Mouse (Mus musculus) cerebellum, adult 18-20 months (tissue): ENCODE data around the gene Best3.

Experiments
- DNase-seq, 2 experiments: peaks; one replicate each; pipeline ENCODE4 v3.0.0; 2021

The Best3 gene

DNA sequence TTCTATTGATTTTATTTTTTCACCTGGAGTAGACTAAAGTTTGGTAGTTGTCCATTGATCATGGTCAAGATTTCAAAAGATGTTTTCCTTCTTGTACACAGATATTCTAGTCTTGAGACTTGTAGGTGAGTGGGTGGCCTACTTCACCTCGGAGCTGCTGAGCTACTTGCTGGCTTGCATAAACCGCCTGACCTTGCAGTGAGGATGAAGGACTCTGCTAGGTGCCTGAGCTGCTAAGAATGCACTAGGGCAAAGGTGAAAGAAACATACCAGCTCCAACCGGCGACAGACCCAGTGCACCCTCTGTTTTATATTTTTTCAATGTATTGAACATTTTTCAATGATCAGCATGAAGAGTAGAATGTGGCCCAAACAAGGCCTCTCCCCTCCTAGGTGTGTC, 5.8 kb upstream of the Best3 start:
- DNase-seq, result no peak

GRCm38 (mm10) chr10:116980888-116981287, 5.2 kb upstream of the Best3 start:
- no peak for DNase-seq

GRCm38 (mm10) chr10:116982526-116982925, 3.6 kb upstream of the Best3 start:
- DNase-seq, result no peak

GRCm38 (mm10) chr10:116984836-116985235, 1.3 kb upstream of the Best3 start:
- no peak for DNase-seq

DNA sequence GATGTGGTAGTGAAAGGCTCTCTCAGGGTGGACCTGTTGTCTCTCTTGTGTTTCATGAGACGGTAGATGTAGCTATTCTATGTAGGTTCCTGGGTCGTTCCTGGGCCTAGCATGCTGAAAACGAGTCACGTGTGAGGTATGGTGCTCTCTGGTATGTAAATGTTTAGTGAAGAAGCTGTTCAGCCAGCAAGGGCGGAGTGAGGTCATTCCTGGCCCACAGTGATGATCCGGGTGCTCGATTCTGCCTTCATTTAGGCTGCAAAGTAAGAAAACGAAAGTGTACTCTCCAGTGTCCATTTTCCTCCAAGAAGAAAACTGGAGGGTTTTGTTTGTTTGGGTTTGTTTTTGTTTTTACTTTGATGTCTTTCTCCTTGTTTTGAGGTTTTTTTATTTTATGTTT, 7.9 kb downstream of the Best3 start:
- DNase-seq, result no peak

DNA sequence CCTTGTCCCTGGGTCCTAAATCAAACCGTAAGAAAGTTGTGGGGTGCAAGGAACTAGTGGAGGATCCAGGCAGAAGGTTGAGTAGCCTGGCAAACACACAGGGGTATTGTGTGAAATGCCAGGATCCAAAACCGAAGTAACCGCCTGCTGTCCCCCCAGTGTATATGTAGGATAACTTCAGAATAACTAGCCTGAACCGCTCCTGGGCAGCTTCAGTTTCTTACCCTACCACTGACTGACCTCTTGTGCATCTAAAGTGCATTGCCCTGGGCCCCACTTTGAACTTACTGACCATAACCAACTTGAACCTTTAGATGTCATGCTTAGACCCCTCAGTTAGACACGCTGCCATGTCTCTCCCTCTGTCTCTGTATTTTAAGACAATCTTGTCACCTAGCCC, 9.0 kb downstream of the Best3 start:
- DNase-seq, result no peak

DNA sequence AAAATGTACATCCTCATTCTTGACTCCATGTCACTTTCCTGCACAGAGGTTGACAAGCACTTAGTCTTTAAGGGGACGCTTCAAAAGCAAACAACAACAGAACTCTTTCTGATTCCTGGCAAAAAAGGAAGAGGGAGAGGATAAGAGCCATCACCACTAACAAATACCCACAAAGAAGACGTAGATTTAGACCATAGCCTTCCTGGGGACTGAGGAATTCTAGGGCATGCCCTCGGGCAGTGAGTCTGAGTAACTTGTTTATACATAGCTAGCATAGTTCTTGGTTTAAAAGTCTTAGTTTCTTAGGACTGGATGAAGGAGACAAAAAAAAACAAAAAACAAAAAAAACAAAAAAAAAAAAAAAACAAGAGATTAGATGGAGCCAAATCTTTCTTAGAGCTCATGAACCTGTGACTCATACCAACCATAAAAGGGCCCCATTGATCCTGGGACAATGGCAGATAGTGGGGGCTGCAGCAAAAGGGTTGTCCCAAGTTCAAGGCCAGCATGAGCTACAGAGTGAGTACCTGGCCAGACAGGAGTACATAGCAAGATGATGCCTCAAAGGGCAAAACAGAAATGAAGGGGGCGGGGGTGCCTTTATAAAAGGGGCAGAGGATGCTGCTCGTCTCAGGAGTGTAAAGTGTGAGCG, 9.6 kb downstream of the Best3 start:
- DNase-seq, result no peak

- peak in 1 of 2 experiments; percentile 3 for DNase-seq
Measured at GRCm38 (mm10) chr10:116996236-116996600, 10.1 kb downstream of the Best3 start.

- no peak for DNase-seq
Measured at GRCm38 (mm10) chr10:116998716-116999455, 12.8 kb downstream of the Best3 start.

DNA sequence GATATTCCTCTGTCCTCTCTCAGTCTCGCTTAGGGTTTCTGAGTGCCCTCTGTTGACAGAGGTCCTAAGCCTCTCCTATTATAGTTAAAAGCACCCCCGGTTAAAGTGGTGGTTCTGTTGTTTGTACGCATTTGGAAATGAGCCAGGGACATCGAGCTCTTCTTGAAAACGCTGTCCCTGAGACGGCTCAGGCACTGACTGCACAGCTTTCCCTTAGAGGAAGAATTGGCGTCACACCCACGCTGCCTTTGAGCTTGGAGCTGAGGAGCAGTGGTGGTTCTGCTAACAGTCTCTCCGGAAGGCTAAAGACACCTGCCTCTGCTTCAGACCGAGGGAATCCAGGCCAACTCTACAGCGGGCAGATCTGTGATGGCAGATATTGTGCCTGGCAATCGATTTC, 14.9 kb downstream of the Best3 start:
- no peak for DNase-seq

DNA sequence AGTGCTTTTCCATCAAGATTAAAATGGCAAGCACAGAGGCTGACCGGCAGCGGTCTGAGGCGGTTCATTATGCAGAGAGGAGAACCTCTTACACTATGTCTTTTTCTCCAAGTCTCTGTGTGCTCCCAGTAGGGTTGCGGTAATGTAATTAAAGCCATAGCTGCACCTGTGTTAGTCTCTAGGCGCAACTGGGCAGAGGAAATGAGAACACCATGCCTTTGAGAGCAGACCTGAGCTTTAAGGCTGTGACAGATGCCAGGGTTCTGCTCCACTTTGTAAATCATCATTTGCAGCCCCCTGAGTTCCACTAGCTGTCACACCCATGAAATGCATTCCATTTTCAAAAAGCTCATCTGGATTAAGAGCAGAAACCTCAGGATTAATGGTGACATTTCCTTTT, 18.6 kb downstream of the Best3 start:
- no peak for DNase-seq

GRCm38 (mm10) chr10:117005707-117006464, 19.8 kb downstream of the Best3 start:
- no peak for DNase-seq

- DNase-seq, result no peak
Measured at GRCm38 (mm10) chr10:117009691-117010090, 23.6 kb downstream of the Best3 start.

GRCm38 (mm10) chr10:117011047-117011446, 24.9 kb downstream of the Best3 start:
- no peak for DNase-seq

DNA sequence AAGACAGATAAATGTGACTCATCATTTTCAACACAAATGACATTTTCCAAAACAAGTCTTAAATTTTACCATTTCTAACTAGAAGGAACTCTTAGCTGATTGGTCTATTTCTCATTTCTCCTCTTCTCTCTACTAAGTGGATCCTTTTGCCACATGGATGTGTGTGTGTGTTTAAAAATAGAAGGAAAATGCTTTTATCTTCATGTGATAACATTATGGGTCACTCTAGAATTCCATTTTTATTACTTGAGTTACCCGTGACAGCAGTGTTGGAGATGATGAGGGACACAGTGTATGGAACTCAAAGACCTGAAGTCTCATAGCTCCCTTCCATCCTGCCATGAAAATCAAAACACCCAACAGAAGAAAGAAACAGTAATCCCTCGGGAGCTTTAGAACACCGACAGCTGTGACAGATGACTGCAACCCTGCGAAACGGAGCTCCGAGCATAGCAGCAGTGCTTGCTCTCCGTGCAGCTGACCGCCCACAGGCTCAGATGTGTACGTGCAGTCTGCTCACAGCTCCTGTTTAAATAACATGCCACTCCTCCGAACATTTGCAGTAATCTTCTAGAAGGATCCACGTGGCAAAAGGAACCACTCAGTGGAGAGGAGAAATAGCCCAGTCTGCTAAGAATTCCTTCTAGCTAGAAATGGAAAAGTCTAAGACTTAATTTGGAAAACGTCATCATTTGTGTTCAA, 27.7 kb downstream of the Best3 start:
- no peak for DNase-seq

- DNase-seq, result no peak
Measured at GRCm38 (mm10) chr10:117014565-117014964, 28.5 kb downstream of the Best3 start.

- no peak for DNase-seq
Measured at GRCm38 (mm10) chr10:117018281-117018840, 32.2 kb downstream of the Best3 start.

DNA sequence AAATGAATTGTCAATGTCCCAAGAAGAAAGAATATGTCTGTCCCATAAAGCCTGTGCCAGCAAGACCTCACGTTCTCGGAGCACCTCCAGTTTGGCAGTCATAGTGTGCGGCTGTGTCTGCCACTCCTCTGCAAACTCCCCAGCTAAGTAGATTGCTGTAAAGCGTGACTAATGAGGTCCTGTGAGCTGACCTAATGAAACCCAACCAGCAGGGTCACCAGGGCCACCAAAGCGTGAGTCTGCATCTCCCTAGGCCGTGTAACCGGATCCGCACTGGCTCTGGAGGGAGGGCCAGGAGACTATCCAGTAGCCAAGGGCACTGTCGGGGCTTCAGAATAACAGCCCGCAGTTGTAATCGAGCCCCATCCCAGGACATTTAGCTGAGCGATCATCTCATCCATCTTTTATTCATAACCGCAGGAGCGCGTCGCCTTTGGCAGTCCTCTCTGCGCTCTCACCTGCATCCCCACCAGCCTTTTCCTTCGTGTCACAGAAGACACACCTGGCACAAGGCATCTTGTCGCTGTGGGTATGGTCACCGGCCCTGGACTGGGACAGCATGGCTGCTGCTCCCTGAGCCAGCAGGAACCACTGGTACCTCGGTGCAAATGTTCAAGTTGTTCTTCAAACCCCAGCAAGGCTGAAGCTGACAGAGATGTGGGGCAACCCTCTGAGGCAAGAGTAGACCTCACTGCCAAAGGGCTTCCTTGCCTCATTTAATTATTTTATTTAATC, 35.1 kb downstream of the Best3 start:
- DNase-seq, result no peak

- DNase-seq, result no peak
Measured at GRCm38 (mm10) chr10:117023693-117024092, 37.6 kb downstream of the Best3 start.

DNA sequence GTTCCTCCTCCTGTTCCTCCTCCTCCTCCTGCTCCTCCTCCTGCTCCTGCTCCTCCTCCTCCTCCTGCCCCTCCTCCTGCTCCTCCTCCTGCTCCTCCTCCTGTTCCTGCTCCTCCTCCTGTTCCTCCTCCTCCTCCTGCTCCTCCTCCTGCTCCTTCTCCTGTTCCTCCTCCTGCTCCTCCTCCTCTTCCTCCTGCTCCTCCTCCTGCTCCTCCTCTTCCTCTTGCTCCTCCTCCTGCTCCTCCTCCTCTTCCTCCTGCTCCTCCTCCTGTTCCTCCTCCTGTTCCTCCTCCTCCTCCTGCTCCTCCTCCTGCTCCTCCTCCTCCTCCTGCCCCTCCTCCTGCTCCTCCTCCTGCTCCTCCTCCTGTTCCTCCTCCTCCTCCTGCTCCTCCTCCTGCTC, 39.7 kb downstream of the Best3 start:
- peak in 1 of 2 experiments; percentile 17 for DNase-seq

- DNase-seq, result no peak
Measured at GRCm38 (mm10) chr10:117026176-117026575, 40.1 kb downstream of the Best3 start.

GRCm38 (mm10) chr10:117031160-117031559, 45.0 kb downstream of the Best3 start:
- no peak for DNase-seq
